In genomic region chr12:32044487-32045134, GRCm38 (mm10) we compare ENCODE assay signal across 9 mouse cellular contexts. TPM values are rescaled to one million over a fixed set of nuclear protein-coding genes. Genes with fewer than 3 reads are reported as not detected.
DNase-seq lines count a peak whose midpoint lies in the region; ATAC-seq and TF ChIP-seq lines count a peak whose summit lies in the region.
"Had no signal": no experiment of that assay in that cellular context is flagged by ENCODE, and none has a peak within 500 bp of the region (broad histone marks: within the 10 kb centered on the region; RNA-seq: fewer than 3 reads in every experiment).

No protein-coding gene starts in this region.

- H3K9me3 ChIP-seq in heart, postnatal 0 days (replicated peaks; ENCODE audit: control insufficient read depth, low read length) = no peaks in the 10 kb centered on the region
- H3K9me3 ChIP-seq in forebrain, embryonic 15.5 days = no peaks in the 10 kb centered on the region
- H3K9me3 ChIP-seq in liver, embryonic 12.5 days (replicated peaks) = no peaks in the 10 kb centered on the region

- no peak for TF ChIP-seq EP300 in heart, postnatal 0 days (IDR thresholded peaks at IDR 0.05; ENCODE audit: low read depth)

- TF ChIP-seq CTCF in heart, postnatal 0 days (IDR thresholded peaks at IDR 0.05; ENCODE audit: low read depth) = peak; percentile 23; the same call in 1 of the 2 replicates
- TF ChIP-seq CTCF in C2C12 (IDR thresholded peaks at IDR 0.05; ENCODE audit: control insufficient read depth, insufficient read depth, insufficient read length) = no peak

- H3K79me3 ChIP-seq in C2C12 (ENCODE audit: low read depth) = peaks cover 45% of the 10 kb centered on the region

- no peak overlapping the region for H3K4me3 ChIP-seq in heart, postnatal 0 days (ENCODE audit: low read depth, low read length)
- no peak overlapping the region for H3K4me3 ChIP-seq in C2C12 (ENCODE audit: insufficient read depth, poor library complexity, severe bottlenecking)
- H3K4me3 ChIP-seq in forebrain, embryonic 15.5 days = no peak overlapping the region
- H3K4me3 ChIP-seq in liver, embryonic 12.5 days = no peak overlapping the region

- no peak overlapping the region for H3K27ac ChIP-seq in heart, postnatal 0 days (ENCODE audit: low read depth)
- H3K27ac ChIP-seq in forebrain, embryonic 15.5 days (replicated peaks) = no peak overlapping the region
- peak overlapping the region; percentile 67 for H3K27ac ChIP-seq in liver, embryonic 12.5 days

- no peak overlapping the region for H3ac ChIP-seq in C2C12 (ENCODE audit: control insufficient read depth, insufficient read length, low read depth)

- H3K36me3 ChIP-seq in heart, postnatal 0 days (replicated peaks; ENCODE audit: control insufficient read depth, insufficient read depth, low read length) = no peaks in the 10 kb centered on the region
- no peaks in the 10 kb centered on the region for H3K36me3 ChIP-seq in C2C12 (ENCODE audit: control insufficient read depth, insufficient read depth)
- H3K36me3 ChIP-seq in forebrain, embryonic 15.5 days = no peaks in the 10 kb centered on the region
- peaks cover 76% of the 10 kb centered on the region for H3K36me3 ChIP-seq in liver, embryonic 12.5 days

- no peak overlapping the region for H3K9ac ChIP-seq in heart, postnatal 0 days (replicated peaks; ENCODE audit: low read depth, low read length)
- no peak overlapping the region for H3K9ac ChIP-seq in forebrain, embryonic 15.5 days (replicated peaks)
- no peak overlapping the region; the same call in 1 of the 2 replicates for H3K9ac ChIP-seq in liver, embryonic 12.5 days

- peaks cover 96% of the 10 kb centered on the region for H3K79me2 ChIP-seq in C2C12 (ENCODE audit: control insufficient read depth, insufficient read depth)

- no peak for DNase-seq in heart, postnatal 0 days (ENCODE audit: low spot score)
- no peak for DNase-seq in heart, postnatal 10 days
- DNase-seq in right cerebral cortex, postnatal 36 days (ENCODE audit: low spot score in 2 of 2) = no peak
- no peak for DNase-seq in yolk sac, embryonic 10.5 days (ENCODE audit: low spot score)
- DNase-seq: heart, postnatal 4 days had no signal

- intact Hi-C loops in heart, postnatal 10 days (cut with DNase I) = no loop called here

- WGBS in heart, postnatal 0 days = 53% methylated on average over 5 of the region's 5 CpGs
- WGBS in forebrain, embryonic 15.5 days = 55% methylated on average over 5 of the region's 5 CpGs
- 75% methylated on average over 5 of the region's 5 CpGs for whole genome bisulfite sequencing in liver, embryonic 12.5 days (ENCODE audit: insufficient replicate concordance)

- H3K4me1 ChIP-seq in heart, postnatal 0 days (ENCODE audit: control insufficient read depth, insufficient read depth) = no peaks in the 10 kb centered on the region
- no peaks in the 10 kb centered on the region; the same call in 1 of the 2 replicates for H3K4me1 ChIP-seq in forebrain, embryonic 15.5 days
- peaks cover 86% of the 10 kb centered on the region for H3K4me1 ChIP-seq in liver, embryonic 12.5 days

- H3K27me3 ChIP-seq in heart, postnatal 0 days (ENCODE audit: control insufficient read depth, insufficient read depth, low read length) = no peaks in the 10 kb centered on the region
- H3K27me3 ChIP-seq in C2C12 (ENCODE audit: control insufficient read depth, insufficient read depth, insufficient read length) = no peaks in the 10 kb centered on the region
- no peaks in the 10 kb centered on the region for H3K27me3 ChIP-seq in forebrain, embryonic 15.5 days
- H3K27me3 ChIP-seq in liver, embryonic 12.5 days (replicated peaks) = no peaks in the 10 kb centered on the region

- peak; percentile 58 for ATAC-seq in heart, postnatal 0 days (ENCODE audit: insufficient read depth, low read depth)
- 0 out of 2 replicates have a peak, but pooled peaks have one; percentile 29 for ATAC-seq in forebrain, embryonic 15.5 days (replicated peaks)
- no peak for ATAC-seq in liver, embryonic 12.5 days
- no peak; the same call in 1 of the 2 replicates for ATAC-seq in erythroblast, adult 5-6 weeks (replicated peaks; ENCODE audit: low FRiP score, poor library complexity, severe bottlenecking)

- H3K4me2 ChIP-seq in heart, postnatal 0 days (ENCODE audit: low read depth, low read length) = no peak overlapping the region
- H3K4me2 ChIP-seq in forebrain, embryonic 15.5 days (replicated peaks) = no peak overlapping the region
- H3K4me2 ChIP-seq in liver, embryonic 12.5 days = no peak overlapping the region

TF ChIP-seq in C2C12, 6 proteins besides CTCF, POLR2A, EP300 and RAD21:
- TF ChIP-seq USF1 (IDR thresholded peaks at IDR 0.05; ENCODE audit: low read depth) = peak; percentile 43
- no peak for TF ChIP-seq MYOG (IDR thresholded peaks at IDR 0.05; ENCODE audit: control insufficient read depth, extremely low read depth, insufficient read length)
TF ChIP-seq in C2C12: peak in this region for 1.

RNA-seq across cellular contexts. Expression of gene Prkar2b, which starts 16.5 kb away (rescaled TPM):
- total RNA-seq in heart, postnatal 0 days (2014; rRNA removed; ENCODE audit: low replicate concordance) = 1.8 TPM in 1 of 2 replicates, not detected in the other
- 2.6 TPM in 2 replicates for polyA plus RNA-seq in heart, postnatal 0 days (2015; fragmentation: Nextera tagmentation; extraction: Ambion mirVana)
- 10 to 100 TPM; 15.3 to 51.6 TPM for total RNA-seq in heart, postnatal 10 days (2021)
- 33.1 TPM for polyA plus RNA-seq in C2C12 (2012; fragmentation: generic; extraction: Trizol)
- 124 and 138 TPM in 2 replicates for polyA plus RNA-seq in forebrain, embryonic 15.5 days (2015; fragmentation: Nextera tagmentation; extraction: Ambion mirVana)
- 137 and 141 TPM in 2 replicates for polyA plus RNA-seq in liver, embryonic 12.5 days (2016; fragmentation: Nextera tagmentation; extraction: Ambion mirVana)
- 115 and 138 TPM in 2 replicates for total RNA-seq in erythroblast, adult 5-6 weeks (2015; ENCODE audit: low replicate concordance)
- 122 and 195 TPM in 2 replicates for total RNA-seq in erythroblast, adult 5-6 weeks (2017; ENCODE audit: low replicate concordance)

Comparison
In these comparisons a context has a peak if more than half of its experiments do, and no peak if none do; other contexts are left out.
1. ATAC-seq: peak in heart, postnatal 0 days (single experiment) and forebrain, embryonic 15.5 days (single experiment); none in liver, embryonic 12.5 days (single experiment) and erythroblast, adult 5-6 weeks (single experiment).